Mouse (Mus musculus): ENCODE measurements around the gene Phf8.
"Not testable (repeated sequence)": the region's sequence is repeated elsewhere in the genome, so short reads cannot be mapped to it uniquely, and the experiment has no call there.

Phf8 gene

GRCm38 (mm10) chrX:151520458-151521322 is at the start of gene Phf8:
TSS of gene Phf8 (plus strand) at chrX:151520672.
- DNase-seq (ENCODE audit: low spot score): peak; percentile 96

- no peak for DNase-seq (ENCODE audit: low spot score)
Measured at GRCm38 (mm10) chrX:151488128-151488527, 32.3 kb upstream of the Phf8 start.

GRCm38 (mm10) chrX:151493269-151493668 is 27.2 kb upstream of the Phf8 start:
- not testable (repeated sequence) for DNase-seq (ENCODE audit: low spot score)

GRCm38 (mm10) chrX:151496596-151496995 is 23.9 kb upstream of the Phf8 start:
- DNase-seq (ENCODE audit: low spot score): no peak

GRCm38 (mm10) chrX:151508536-151508935 is 11.9 kb upstream of the Phf8 start:
- no peak for DNase-seq (ENCODE audit: low spot score)

GRCm38 (mm10) chrX:151509906-151510305 is 10.6 kb upstream of the Phf8 start:
- DNase-seq (ENCODE audit: low spot score): no peak

- no peak for DNase-seq (ENCODE audit: low spot score)
Measured at GRCm38 (mm10) chrX:151513066-151513465, 7.4 kb upstream of the Phf8 start.

- DNase-seq (ENCODE audit: low spot score): no peak
Measured at GRCm38 (mm10) chrX:151513694-151514093, 6.8 kb upstream of the Phf8 start.

- no peak for DNase-seq (ENCODE audit: low spot score)
Measured at GRCm38 (mm10) chrX:151518181-151518580, 2.3 kb upstream of the Phf8 start.

GRCm38 (mm10) chrX:151520127-151520457 is 380 bp upstream of the Phf8 start:
- DNase-seq (ENCODE audit: low spot score): no peak

GRCm38 (mm10) chrX:151521786-151522522 is 1.5 kb downstream of the Phf8 start:
- peak; percentile 32 for DNase-seq (ENCODE audit: low spot score)

- no peak for DNase-seq (ENCODE audit: low spot score)
Measured at GRCm38 (mm10) chrX:151553356-151553755, 32.9 kb downstream of the Phf8 start.

GRCm38 (mm10) chrX:151575166-151575565 is 54.7 kb downstream of the Phf8 start:
- no peak for DNase-seq (ENCODE audit: low spot score)

GRCm38 (mm10) chrX:151643386-151643785 is 122.9 kb downstream of the Phf8 start:
- no peak for DNase-seq (ENCODE audit: low spot score)

- DNase-seq (ENCODE audit: low spot score): no peak
Measured at GRCm38 (mm10) chrX:151653744-151654143, 133.3 kb downstream of the Phf8 start.

GRCm38 (mm10) chrX:151674492-151675171 is 154.2 kb downstream of the Phf8 start:
- DNase-seq (ENCODE audit: low spot score): no peak
